Mouse (Mus musculus): Measurements from ENCODE around the gene Med11. TPM values are rescaled to one million over a fixed set of nuclear protein-coding genes. Genes with fewer than 3 reads are reported as not detected.
A peak's percentile ranks its signal among the peaks of the same experiment; 100 is the strongest.

The Med11 gene
- polyA plus RNA-seq, 1 experiment from 2014 or later = 38.8 TPM

GRCm38 (mm10) chr11:70432895-70433568 is 18.7 kb upstream of the Med11 start:
- 9% methylated on average over 15 of the region's 15 CpGs for WGBS

GRCm38 (mm10) chr11:70433569-70433943 is 18.2 kb upstream of the Med11 start:
- ATAC-seq (ENCODE audit: low FRiP score, low read depth) = no peak
- no peak overlapping the region for H3K27ac ChIP-seq
- peaks cover 27% of the 10 kb centered on the region for H3K36me3 ChIP-seq
- peak overlapping the region; percentile 2; the same call in 1 of the 2 replicates for H3K4me3 ChIP-seq
- H3K4me1 ChIP-seq = peaks cover 22% of the 10 kb centered on the region
- H3K4me2 ChIP-seq (replicated peaks) = peak overlapping the region; percentile 74
- H3K27me3 ChIP-seq (replicated peaks) = no peaks in the 10 kb centered on the region
- no peaks in the 10 kb centered on the region for H3K9me3 ChIP-seq
- 61% methylated on average over 1 of the region's 1 CpGs for WGBS
- H3K9ac ChIP-seq = peak overlapping the region; percentile 64; the same call in 1 of the 2 replicates

More at GRCm38 (mm10) chr11:70432895-70433568, 18.7 kb upstream of the Med11 start:
- H3K27ac ChIP-seq = peak overlapping the region; percentile 71
- H3K27me3 ChIP-seq (replicated peaks) = no peaks in the 10 kb centered on the region
- H3K4me1 ChIP-seq = peaks cover 22% of the 10 kb centered on the region
- H3K9ac ChIP-seq = peak overlapping the region; percentile 64
- H3K9me3 ChIP-seq = no peaks in the 10 kb centered on the region
- peak overlapping the region; percentile 75 for H3K4me3 ChIP-seq
- peaks cover 22% of the 10 kb centered on the region for H3K36me3 ChIP-seq
- H3K4me2 ChIP-seq (replicated peaks) = peak overlapping the region; percentile 74
- peak; percentile 60 for ATAC-seq (ENCODE audit: low FRiP score, low read depth)

- H3K9ac ChIP-seq = peak overlapping the region; percentile 64; the same call in 1 of the 2 replicates
These were observed 17.8 kb upstream of the Med11 start for GRCm38 (mm10) chr11:70433951-70434350.

GRCm38 (mm10) chr11:70435476-70435875 is 16.2 kb upstream of the Med11 start:
- H3K36me3 ChIP-seq = peaks cover 46% of the 10 kb centered on the region
- no peaks in the 10 kb centered on the region for H3K27me3 ChIP-seq (replicated peaks)
- H3K4me1 ChIP-seq = peaks cover 22% of the 10 kb centered on the region
- no peak overlapping the region for H3K27ac ChIP-seq
- H3K4me3 ChIP-seq = no peak overlapping the region
- WGBS = 76% methylated on average over 5 of the region's 5 CpGs
- no peak for ATAC-seq (ENCODE audit: low FRiP score, low read depth)
- H3K9me3 ChIP-seq = no peaks in the 10 kb centered on the region
- H3K4me2 ChIP-seq (replicated peaks) = no peak overlapping the region
- no peak overlapping the region for H3K9ac ChIP-seq

More at GRCm38 (mm10) chr11:70433951-70434350, 17.8 kb upstream of the Med11 start:
- Histone ChIP-seq H3K4me1 (peaks cover 22% of the 10 kb centered on the region), H3K4me2 (replicated peaks) (peak overlapping the region; percentile 74), H3K27me3 (replicated peaks) (no peaks in the 10 kb centered on the region), H3K4me3 (peak overlapping the region; percentile 2; the same call in 1 of the 2 replicates), H3K36me3 (peaks cover 31% of the 10 kb centered on the region), H3K27ac (no peak overlapping the region), H3K9me3 (no peaks in the 10 kb centered on the region)
- 98% methylated on average over 3 of the region's 3 CpGs for WGBS
- ATAC-seq (ENCODE audit: low FRiP score, low read depth) = no peak

- Histone ChIP-seq H3K9ac (no peak overlapping the region), H3K4me1 (peaks cover 22% of the 10 kb centered on the region), H3K27ac (no peak overlapping the region), H3K36me3 (peaks cover 61% of the 10 kb centered on the region), H3K4me3 (no peak overlapping the region), H3K27me3 (replicated peaks) (no peaks in the 10 kb centered on the region), H3K4me2 (replicated peaks) (no peak overlapping the region), H3K9me3 (no peaks in the 10 kb centered on the region)
- ATAC-seq (ENCODE audit: low FRiP score, low read depth) = no peak
- WGBS = 86% methylated on average over 6 of the region's 6 CpGs
These were observed 14.3 kb upstream of the Med11 start for GRCm38 (mm10) chr11:70437426-70437825.

GRCm38 (mm10) chr11:70438728-70439374 is 12.9 kb upstream of the Med11 start:
- H3K9ac ChIP-seq = no peak overlapping the region
- peaks cover 12% of the 10 kb centered on the region for H3K4me1 ChIP-seq
- peaks cover 62% of the 10 kb centered on the region for H3K36me3 ChIP-seq
- no peak overlapping the region for H3K27ac ChIP-seq
- H3K4me3 ChIP-seq = no peak overlapping the region
- H3K4me2 ChIP-seq (replicated peaks) = no peak overlapping the region
- no peak for ATAC-seq (ENCODE audit: low FRiP score, low read depth)
- no peaks in the 10 kb centered on the region for H3K27me3 ChIP-seq (replicated peaks)
- WGBS = 93% methylated on average over 7 of the region's 7 CpGs
- H3K9me3 ChIP-seq = no peaks in the 10 kb centered on the region

- Histone ChIP-seq H3K36me3 (peaks cover 62% of the 10 kb centered on the region), H3K9me3 (no peaks in the 10 kb centered on the region), H3K4me3 (no peak overlapping the region), H3K4me2 (replicated peaks) (no peak overlapping the region), H3K27me3 (replicated peaks) (no peaks in the 10 kb centered on the region), H3K27ac (no peak overlapping the region), H3K9ac (no peak overlapping the region), H3K4me1 (no peaks in the 10 kb centered on the region)
- no peak for ATAC-seq (ENCODE audit: low FRiP score, low read depth)
- WGBS = 94% methylated on average over 4 of the region's 4 CpGs
These were observed 11.1 kb upstream of the Med11 start for GRCm38 (mm10) chr11:70440637-70441036.

- Histone ChIP-seq H3K4me1 (no peaks in the 10 kb centered on the region), H3K27ac (no peak overlapping the region), H3K4me3 (no peak overlapping the region), H3K27me3 (replicated peaks) (no peaks in the 10 kb centered on the region), H3K4me2 (replicated peaks) (no peak overlapping the region), H3K9me3 (no peaks in the 10 kb centered on the region), H3K9ac (no peak overlapping the region), H3K36me3 (peaks cover 50% of the 10 kb centered on the region)
- no peak for ATAC-seq (ENCODE audit: low FRiP score, low read depth)
- WGBS = 92% methylated on average over 7 of the region's 7 CpGs
These were observed 9.8 kb upstream of the Med11 start for GRCm38 (mm10) chr11:70441882-70442281.

- H3K4me2 ChIP-seq (replicated peaks) = no peak overlapping the region
- H3K9ac ChIP-seq = no peak overlapping the region
- H3K27me3 ChIP-seq (replicated peaks) = no peaks in the 10 kb centered on the region
- H3K4me3 ChIP-seq = no peak overlapping the region
- H3K27ac ChIP-seq = no peak overlapping the region
- H3K36me3 ChIP-seq = peaks cover 31% of the 10 kb centered on the region
- 87% methylated on average over 3 of the region's 3 CpGs for WGBS
- H3K9me3 ChIP-seq = no peaks in the 10 kb centered on the region
- no peak for ATAC-seq (ENCODE audit: low FRiP score, low read depth)
- no peaks in the 10 kb centered on the region for H3K4me1 ChIP-seq
These were observed 7.8 kb upstream of the Med11 start for GRCm38 (mm10) chr11:70443964-70444363.

- no peak overlapping the region for H3K4me3 ChIP-seq
- 79% methylated on average over 6 of the region's 6 CpGs for WGBS
- H3K9me3 ChIP-seq = no peaks in the 10 kb centered on the region
- no peak overlapping the region for H3K4me2 ChIP-seq (replicated peaks)
- H3K36me3 ChIP-seq = peaks cover 24% of the 10 kb centered on the region
- no peaks in the 10 kb centered on the region for H3K27me3 ChIP-seq (replicated peaks)
- H3K9ac ChIP-seq = no peak overlapping the region
- H3K27ac ChIP-seq = no peak overlapping the region
- no peak for ATAC-seq (ENCODE audit: low FRiP score, low read depth)
- no peaks in the 10 kb centered on the region for H3K4me1 ChIP-seq
These were observed 7.1 kb upstream of the Med11 start for GRCm38 (mm10) chr11:70444667-70445066.

GRCm38 (mm10) chr11:70446756-70447155 is 5.0 kb upstream of the Med11 start:
- Histone ChIP-seq H3K27ac (no peak overlapping the region), H3K9ac (no peak overlapping the region), H3K4me3 (no peak overlapping the region), H3K4me2 (replicated peaks) (no peak overlapping the region), H3K4me1 (no peaks in the 10 kb centered on the region), H3K9me3 (no peaks in the 10 kb centered on the region), H3K36me3 (peaks cover 7% of the 10 kb centered on the region), H3K27me3 (replicated peaks) (no peaks in the 10 kb centered on the region)
- ATAC-seq (ENCODE audit: low FRiP score, low read depth) = no peak
- 47% methylated on average over 3 of the region's 3 CpGs for WGBS

- no peaks in the 10 kb centered on the region for H3K27me3 ChIP-seq (replicated peaks)
- no peak overlapping the region for H3K27ac ChIP-seq
- H3K36me3 ChIP-seq = peaks cover under 1% of the 10 kb centered on the region; the same call in 1 of the 2 replicates
- H3K9me3 ChIP-seq = no peaks in the 10 kb centered on the region
- H3K9ac ChIP-seq = no peak overlapping the region
- H3K4me3 ChIP-seq = no peak overlapping the region
- H3K4me2 ChIP-seq (replicated peaks) = no peak overlapping the region
- peaks cover 3% of the 10 kb centered on the region for H3K4me1 ChIP-seq
- whole genome bisulfite sequencing = 68% methylated on average over 1 of the region's 1 CpGs
- ATAC-seq (ENCODE audit: low FRiP score, low read depth) = no peak
These were observed 4.3 kb upstream of the Med11 start for GRCm38 (mm10) chr11:70447373-70447772.

Measured in neural tube, embryonic 12.5 days (tissue).